Mouse (Mus musculus) lung, embryonic 14.5 days (tissue): ENCODE measurements around the gene Prkd2. TPM values are rescaled to one million over a fixed set of nuclear protein-coding genes. Genes with fewer than 3 reads are reported as not detected.

Experiments
- ATAC-seq: fragments of 200-750 bp; cut with Nextera tagmentation; 2 replicates; pipeline ENCODE4 v1.8.0; 2017; ENCODE audit warnings: mild to moderate bottlenecking, moderate TSS enrichment, moderate library complexity; ENCODE audit not compliant: insufficient read depth
- DNase-seq: peaks from one replicate; pipeline ENCODE4 v3.0.0-alpha.2; 2015
- H3K27ac ChIP-seq: fragments of 300-500 bp; sonication (generic); 2 replicates; pipeline ENCODE4 v1.5.1; 2014; ENCODE audit warnings: low read depth, mild to moderate bottlenecking, moderate library complexity
- H3K27me3 ChIP-seq: fragments of 300-500 bp; sonication (generic); 2 replicates; pipeline ENCODE4 v1.6.1; 2014; ENCODE audit warnings: low read length, control low read depth; ENCODE audit not compliant: insufficient read depth
- H3K36me3 ChIP-seq: fragments of 300-500 bp; sonication (generic); 2 replicates; pipeline ENCODE4 v1.6.1; 2014; ENCODE audit warnings: control low read depth; ENCODE audit not compliant: insufficient read depth
- H3K4me1 ChIP-seq: fragments of 300-500 bp; sonication (generic); 2 replicates; pipeline ENCODE4 v1.6.1; 2014; ENCODE audit warnings: antibody characterized with exemption, control low read depth; ENCODE audit not compliant: insufficient read depth
- H3K4me2 ChIP-seq: fragments of 300-500 bp; sonication (generic); 2 replicates; pipeline ENCODE4 v1.6.1; 2014; ENCODE audit warnings: mild to moderate bottlenecking
- H3K4me3 ChIP-seq: fragments of 300-500 bp; sonication (generic); 2 replicates; pipeline ENCODE4 v1.5.1; 2014; ENCODE audit warnings: low read depth, low read length
- H3K9ac ChIP-seq: fragments of 300-500 bp; sonication (generic); 2 replicates; pipeline ENCODE4 v1.6.1; 2014
- H3K9me3 ChIP-seq: fragments of 300-500 bp; sonication (generic); 2 replicates; pipeline ENCODE4 v1.6.1; 2016; ENCODE audit warnings: low read depth, low read length, control low read depth
- CTCF ChIP-seq: IDR thresholded peaks from 2 replicates; pipeline ENCODE4 v1.5.1; 2016; ENCODE audit warnings: antibody characterized with exemption, low read depth
- WGBS: fragments of 180-500 bp; shearing (Covaris S2); extraction: QIAGEN DNeasy Blood & Tissue Kit; methylation state at CpG from one replicate; pipeline ENCODE4 v1.1.7; 2014; 5-methylcytosine and 5-hydroxymethylcytosine counted together
- polyA plus RNA-seq: library from polyadenylated mRNA; unstranded; fragments of >200 nt; fragmentation: Nextera tagmentation; extraction: Ambion mirVana; gene quantifications from 2 replicates; pipeline ENCODE4 v1.2.1, GENCODE M21; 2014

Prkd2 gene
- polyA plus RNA-seq, 1 experiment from 2014 or later, result 19.6 TPM

DNA sequence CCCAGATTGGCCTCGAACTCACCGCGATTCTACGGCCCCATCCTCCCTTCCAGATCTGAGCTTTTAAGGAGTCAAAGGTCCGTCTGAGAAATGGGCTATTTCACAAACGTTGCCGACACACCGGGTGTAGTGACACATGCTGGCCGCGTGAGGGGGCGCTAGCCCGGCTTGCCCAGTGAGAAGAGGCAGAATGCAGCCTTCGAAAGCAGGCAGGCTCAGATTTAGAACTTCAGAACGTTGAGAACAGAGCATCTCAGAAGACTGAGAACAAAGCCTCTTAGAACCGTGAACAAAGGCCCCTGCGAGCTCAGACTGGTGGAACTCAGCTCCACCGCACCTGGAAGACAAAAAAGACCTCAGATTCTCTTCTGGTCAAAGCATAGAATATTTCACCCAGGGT is 31.5 kb downstream of the Prkd2 start:
- peak overlapping the region; percentile 2; the same call in 1 of the 2 replicates for H3K9ac ChIP-seq
- H3K4me3 ChIP-seq, result peak overlapping the region; percentile 23
- no peaks in the 10 kb centered on the region for H3K9me3 ChIP-seq
- no peaks in the 10 kb centered on the region for H3K27me3 ChIP-seq
- peaks cover 23% of the 10 kb centered on the region for H3K36me3 ChIP-seq
- TF ChIP-seq CTCF, result peak; percentile 94
- 0 out of 2 replicates have a peak, but pooled peaks have one; percentile 22 for ATAC-seq
- H3K4me2 ChIP-seq, result peak overlapping the region; percentile 85
- DNase-seq, result peak; percentile 89
- H3K4me1 ChIP-seq, result peaks cover 4% of the 10 kb centered on the region; the same call in 1 of the 2 replicates
- peak overlapping the region; percentile 84 for H3K27ac ChIP-seq
- WGBS, result 4% methylated on average over 17 of the region's 17 CpGs

DNA sequence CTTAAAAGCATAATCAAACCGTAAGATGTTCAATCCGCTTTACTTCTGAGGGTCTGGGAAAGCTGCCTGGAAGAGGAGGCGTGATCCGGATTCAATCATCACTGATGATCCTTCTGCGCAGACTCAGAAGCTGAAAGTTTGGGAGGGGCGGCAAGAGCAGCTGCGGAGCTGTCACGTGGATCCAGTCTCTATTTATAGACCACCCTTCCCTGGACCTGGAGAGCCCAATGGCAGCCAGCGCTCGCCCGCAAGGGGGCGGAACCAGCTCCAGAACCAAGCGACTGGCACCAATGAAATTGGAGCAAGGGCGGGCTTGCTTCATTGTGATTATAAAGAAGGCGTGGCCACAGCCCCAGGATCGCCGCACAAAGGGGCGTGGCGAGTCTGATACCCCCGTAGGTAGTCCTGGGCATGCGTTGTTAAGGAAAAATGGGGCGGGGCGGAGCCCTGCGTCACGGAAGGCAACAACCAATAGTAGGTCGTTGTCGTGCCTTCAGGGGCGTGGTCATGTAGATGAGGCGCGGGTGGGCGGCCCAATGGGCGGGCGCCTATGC is 32.1 kb downstream of the Prkd2 start:
- Histone ChIP-seq H3K9me3 (no peaks in the 10 kb centered on the region), H3K4me2 (peak overlapping the region; percentile 85), H3K4me3 (peak overlapping the region; percentile 75), H3K9ac (no peak overlapping the region; the same call in 1 of the 2 replicates), H3K36me3 (peaks cover 21% of the 10 kb centered on the region), H3K27ac (peak overlapping the region; percentile 84), H3K4me1 (peaks cover 4% of the 10 kb centered on the region; the same call in 1 of the 2 replicates), H3K27me3 (no peaks in the 10 kb centered on the region)
- peak; percentile 58 for TF ChIP-seq CTCF
- DNase-seq (peak; percentile 100), ATAC-seq (peak; percentile 95)
- under 1% methylated on average over 33 of the region's 33 CpGs for WGBS

DNA sequence AGATGAGACGGTGACA is 32.4 kb downstream of the Prkd2 start, which contains the start of gene Dact3:
Gene Dact3, plus strand, starts transcription at position 8 of the 16 bp plus-strand sequence.
- H3K9ac ChIP-seq, result peak within 1 kb of the TSS; percentile 75
- WGBS, result 0% methylated on average over 1 of the region's 1 CpGs
- peak within 1 kb of the TSS; percentile 75 for H3K4me3 ChIP-seq
- no peaks in the 10 kb centered on the region for H3K27me3 ChIP-seq
- H3K9me3 ChIP-seq, result no peaks in the 10 kb centered on the region
- DNase-seq (no peak), ATAC-seq (no peak)
- H3K27ac ChIP-seq, result peak within 1 kb of the TSS; percentile 84
- TF ChIP-seq CTCF, result no peak
- H3K4me1 ChIP-seq, result peaks cover 4% of the 10 kb centered on the region; the same call in 1 of the 2 replicates
- H3K4me2 ChIP-seq, result peak within 1 kb of the TSS; percentile 85
- H3K36me3 ChIP-seq, result peaks cover 18% of the 10 kb centered on the region

DNA sequence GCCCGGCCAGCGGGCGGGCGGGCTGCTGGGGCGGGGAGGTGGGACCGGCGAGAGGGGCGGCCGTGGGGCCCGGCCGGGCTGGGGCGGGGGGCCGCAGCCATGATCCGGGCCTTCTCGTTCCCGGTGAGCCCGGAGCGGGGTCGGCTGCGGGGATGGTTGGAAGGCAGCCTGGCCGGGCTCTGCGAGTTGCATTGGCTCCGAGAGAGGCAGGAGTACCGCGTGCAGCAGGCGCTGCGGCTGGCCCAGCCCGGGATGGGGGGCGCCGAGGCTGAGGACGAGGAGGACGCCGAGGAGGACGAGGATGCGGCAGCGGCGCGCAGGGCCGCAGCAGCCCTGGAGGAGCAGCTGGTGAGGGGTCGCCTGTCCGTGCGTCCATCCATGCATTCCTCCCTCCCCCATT is 32.6 kb downstream of the Prkd2 start:
- TF ChIP-seq CTCF, result no peak
- no peaks in the 10 kb centered on the region for H3K27me3 ChIP-seq
- H3K4me2 ChIP-seq, result peak overlapping the region; percentile 85
- H3K27ac ChIP-seq, result peak overlapping the region; percentile 80
- H3K36me3 ChIP-seq, result peaks cover 16% of the 10 kb centered on the region; the same call in 1 of the 2 replicates
- H3K9me3 ChIP-seq, result no peaks in the 10 kb centered on the region
- peaks cover 5% of the 10 kb centered on the region for H3K4me1 ChIP-seq
- ATAC-seq (no peak; the same call in 1 of the 2 replicates), DNase-seq (no peak)
- WGBS, result 1% methylated on average over 34 of the region's 42 CpGs
- peak overlapping the region; percentile 75 for H3K4me3 ChIP-seq
- H3K9ac ChIP-seq, result peak overlapping the region; percentile 75

DNA sequence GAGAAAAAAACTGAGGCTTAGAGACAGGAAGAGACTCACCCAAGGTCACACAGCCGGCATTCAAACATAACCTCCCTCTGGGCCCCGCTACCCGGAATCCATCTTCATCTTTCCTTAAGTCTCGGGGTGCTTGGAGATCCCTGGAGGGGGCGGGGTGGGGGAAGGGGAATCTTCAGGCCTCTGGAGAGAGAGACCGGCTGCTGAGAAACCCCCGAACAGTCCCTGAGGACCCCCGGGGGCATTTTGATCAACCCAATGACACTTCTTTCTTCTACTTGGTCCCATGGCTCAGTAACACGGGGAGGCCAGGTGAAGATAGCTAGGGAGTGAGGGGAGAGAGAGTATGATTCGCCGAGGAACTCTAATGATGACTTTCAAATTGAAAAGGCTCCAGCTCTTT is 33.3 kb downstream of the Prkd2 start:
- Histone ChIP-seq H3K9me3 (no peaks in the 10 kb centered on the region), H3K4me1 (peaks cover 8% of the 10 kb centered on the region), H3K9ac (peak overlapping the region; percentile 75), H3K27me3 (no peaks in the 10 kb centered on the region), H3K27ac (peak overlapping the region; percentile 80), H3K4me2 (peak overlapping the region; percentile 85), H3K36me3 (peaks cover 20% of the 10 kb centered on the region; the same call in 1 of the 2 replicates), H3K4me3 (peak overlapping the region; percentile 75)
- 13% methylated on average over 11 of the region's 11 CpGs for WGBS
- ATAC-seq, result no peak
- DNase-seq, result no peak
- no peak for TF ChIP-seq CTCF

DNA sequence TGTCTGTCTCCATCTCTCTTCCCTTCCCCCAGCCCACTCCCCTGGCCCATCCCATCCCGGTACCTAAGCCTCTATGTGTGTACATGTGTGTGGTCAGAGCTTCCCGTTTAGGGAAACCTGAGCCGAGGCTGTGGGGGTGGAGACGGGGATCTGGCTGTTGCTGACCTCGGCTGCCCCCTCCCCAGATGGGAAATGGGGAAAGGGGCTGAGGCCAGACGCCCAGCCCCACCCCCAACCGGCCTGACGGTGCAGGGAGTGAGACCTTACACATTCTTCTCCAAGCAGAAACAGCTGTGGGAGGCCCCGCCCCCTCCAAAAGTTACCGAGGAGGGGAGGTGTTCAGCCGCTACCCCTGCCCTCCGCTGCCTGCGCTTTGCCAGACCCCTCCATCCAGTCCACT is 33.9 kb downstream of the Prkd2 start:
- Histone ChIP-seq H3K27me3 (no peaks in the 10 kb centered on the region), H3K4me3 (peak overlapping the region; percentile 75), H3K4me2 (peak overlapping the region; percentile 85), H3K27ac (peak overlapping the region; percentile 80), H3K4me1 (peaks cover 8% of the 10 kb centered on the region), H3K36me3 (peaks cover 21% of the 10 kb centered on the region; the same call in 1 of the 2 replicates), H3K9ac (peak overlapping the region; percentile 75), H3K9me3 (no peaks in the 10 kb centered on the region)
- TF ChIP-seq CTCF, result no peak
- ATAC-seq (no peak), DNase-seq (peak; percentile 64)
- WGBS, result 2% methylated on average over 13 of the region's 13 CpGs

DNA sequence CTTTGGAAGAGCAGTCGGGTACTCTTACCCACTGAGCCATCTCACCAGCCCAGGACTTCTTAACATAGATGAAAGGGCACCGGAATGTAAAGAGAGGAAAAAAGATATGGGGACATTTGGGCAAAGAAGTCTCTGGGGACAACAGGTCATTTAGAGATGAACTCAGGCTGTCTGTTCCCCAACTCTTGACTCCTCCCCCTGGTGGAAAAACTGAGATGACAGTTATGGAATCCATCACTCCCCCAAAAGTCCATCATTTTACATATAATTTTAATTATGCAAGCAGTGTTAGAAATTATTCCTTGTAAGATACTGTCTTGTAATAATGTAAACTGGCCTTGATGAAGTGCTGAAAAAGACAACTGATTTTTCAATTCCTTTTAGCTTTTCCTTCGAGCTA is 35.0 kb downstream of the Prkd2 start:
- peaks cover 20% of the 10 kb centered on the region; the same call in 1 of the 2 replicates for H3K36me3 ChIP-seq
- peak; percentile 21; the same call in 1 of the 2 replicates for TF ChIP-seq CTCF
- no peaks in the 10 kb centered on the region for H3K9me3 ChIP-seq

More for the DNA sequence above, 35.0 kb downstream of the Prkd2 start:
- Histone ChIP-seq H3K9ac (no peak overlapping the region), H3K4me3 (no peak overlapping the region), H3K27me3 (no peaks in the 10 kb centered on the region), H3K4me2 (no peak overlapping the region), H3K4me1 (peaks cover 8% of the 10 kb centered on the region), H3K27ac (no peak overlapping the region)
- peak; percentile 23 for DNase-seq
- 69% methylated on average over 3 of the region's 3 CpGs for WGBS
- no peak for ATAC-seq
